Mouse (Mus musculus) spleen, postnatal 14 days (tissue): Measurements from ENCODE around the gene Gm21876.
"Not testable (repeated sequence)": the region's sequence is repeated elsewhere in the genome, so short reads cannot be mapped to it uniquely, and the experiment has no call there.

Experiments
- DNase-seq, 2 experiments: peaks; one replicate each; pipeline ENCODE4 v3.0.0; 2021 to 2022; ENCODE audit warnings: low spot score in 2 of 2

Gene Gm21876

GRCm38 (mm10) chrX:21175553-21175952 is at the start of gene Gm21876:
Gm21876 (minus strand) TSS chrX:21175653.
- no peak for DNase-seq

- DNase-seq, result no peak
Measured at GRCm38 (mm10) chrX:21220422-21220821, 45.0 kb upstream of the Gm21876 start.

- not testable (repeated sequence) for DNase-seq
Measured at GRCm38 (mm10) chrX:21146675-21147074, 28.8 kb downstream of the Gm21876 start.
